Mouse (Mus musculus) liver, embryonic 14.5 days (tissue): ENCODE data around the gene Olfr164. TPM values are rescaled to one million over a fixed set of nuclear protein-coding genes. Genes with fewer than 3 reads are reported as not detected.

Experiments
- ATAC-seq: fragments of 200-750 bp; cut with Nextera tagmentation; 2 replicates; pipeline ENCODE4 v1.8.0; 2017; ENCODE audit warnings: moderate number of reproducible peaks, mild to moderate bottlenecking, moderate library complexity; ENCODE audit not compliant: insufficient read depth
- DNase-seq, 3 experiments: peaks; one replicate each; pipeline ENCODE4 v3.0.0-alpha.2; 2012 to 2013; ENCODE audit warnings: low read depth in 3 of 3, low spot score in 3 of 3
- H3K27ac ChIP-seq: fragments of 300-500 bp; sonication (generic); 2 replicates; pipeline ENCODE4 v1.5.1; 2014; ENCODE audit warnings: moderate library complexity, mild to moderate bottlenecking, control low read depth, inconsistent platforms
- H3K27me3 ChIP-seq: fragments of 300-500 bp; sonication (generic); 2 replicates; pipeline ENCODE4 v1.6.1; 2014; ENCODE audit warnings: mild to moderate bottlenecking, low read length, moderate library complexity; ENCODE audit not compliant: control insufficient read depth, insufficient read depth
- H3K36me3 ChIP-seq: fragments of 300-500 bp; sonication (generic); replicated peaks from 2 replicates; pipeline ENCODE4 v1.6.1; 2014; ENCODE audit warnings: low read depth; ENCODE audit not compliant: control insufficient read depth, insufficient read depth
- H3K4me1 ChIP-seq, 2 experiments: fragments of 200-500 bp in 1 of 2; fragments of 300-500 bp in 1 of 2; sonication (generic) in 1 of 2; replicated peaks; 2 replicates each; pipeline ENCODE4 v1.6.1; 2012 to 2014; ENCODE audit warnings: antibody characterized with exemption in 1 of 2, inconsistent platforms in 1 of 2, low read length in 1 of 2; ENCODE audit not compliant: control insufficient read depth in 2 of 2, insufficient read depth in 2 of 2
- H3K4me2 ChIP-seq: fragments of 300-500 bp; sonication (generic); 2 replicates; pipeline ENCODE4 v1.6.1; 2014; ENCODE audit warnings: low read depth, mild to moderate bottlenecking, control low read depth, moderate library complexity
- H3K4me3 ChIP-seq, 2 experiments: fragments of 200-500 bp in 1 of 2; fragments of 300-500 bp in 1 of 2; sonication (generic) in 1 of 2; 2 replicates each; pipeline ENCODE4 v1.5.1; 2012 to 2014; ENCODE audit warnings: low read depth in 2 of 2, low read length in 2 of 2, mild to moderate bottlenecking in 2 of 2, control low read depth in 1 of 2, inconsistent platforms in 1 of 2, moderate library complexity in 1 of 2; ENCODE audit not compliant: insufficient read depth in 1 of 2
- H3K9ac ChIP-seq: fragments of 300-500 bp; sonication (generic); replicated peaks from 2 replicates; pipeline ENCODE4 v1.6.1; 2014; ENCODE audit warnings: mild to moderate bottlenecking, control low read depth, moderate library complexity
- H3K9me3 ChIP-seq: fragments of 300-500 bp; sonication (generic); 2 replicates; pipeline ENCODE4 v1.6.1; 2016; ENCODE audit warnings: low read length, mixed read lengths; ENCODE audit not compliant: control insufficient read depth
- CTCF ChIP-seq: IDR thresholded peaks from 2 replicates; pipeline ENCODE4 v1.5.1; 2016; ENCODE audit warnings: antibody characterized with exemption, low read depth, control low read depth
- EP300 ChIP-seq: IDR thresholded peaks from 2 replicates; pipeline ENCODE4 v1.6.1; 2016; ENCODE audit warnings: antibody characterized with exemption, low read depth
- WGBS: fragments of 180-500 bp; shearing (Covaris S2); extraction: QIAGEN DNeasy Blood & Tissue Kit; methylation state at CpG from one replicate; pipeline ENCODE4 v1.1.7; 2014; ENCODE audit not compliant: insufficient replicate concordance; 5-methylcytosine and 5-hydroxymethylcytosine counted together
- microRNA-seq: library from miRNA; unstranded; fragments of <30 nt; microRNA quantifications from one replicate; pipeline ENCODE4, GENCODE M21; 2016
- polyA plus RNA-seq, 2 experiments: library from polyadenylated mRNA; depleted of rRNA in 1 of 2; stranded (reverse) in 1 of 2; unstranded in 1 of 2; fragments of >200 nt; fragmentation: Nextera tagmentation in 1 of 2; extraction: Ambion mirVana in 1 of 2; gene quantifications; 2 replicates each; pipeline versions ENCODE4 v1.2.1 to v1.2.3; 2012 to 2014

Gene Olfr164
- polyA plus RNA-seq, 2 experiments: not detected

DNA sequence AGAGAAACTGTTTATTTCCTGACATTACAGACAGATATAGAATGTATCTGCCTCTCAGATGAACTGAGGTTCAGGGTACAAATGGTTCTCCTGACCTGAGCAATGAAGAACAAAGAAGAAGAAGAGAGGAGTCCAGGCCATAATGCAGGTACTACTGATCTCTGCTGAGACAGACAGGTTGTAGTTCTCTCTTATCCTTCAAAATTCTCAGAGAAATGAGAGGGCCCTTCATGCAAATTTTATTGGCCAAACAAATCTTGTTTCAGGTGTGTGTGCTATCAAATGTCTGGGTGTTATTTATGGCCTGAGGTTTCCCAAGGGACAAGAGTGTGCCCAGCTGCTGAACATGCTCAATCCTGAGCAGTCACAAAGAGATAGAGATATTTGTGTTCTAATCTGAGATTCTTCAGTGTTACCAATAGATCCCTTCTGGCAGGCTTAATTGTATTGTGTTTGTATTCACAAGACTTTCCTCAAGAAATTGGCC is 72.3 kb downstream of the Olfr164 start:
- H3K4me3 ChIP-seq: no peak overlapping the region
- H3K36me3 ChIP-seq: no peaks in the 10 kb centered on the region
- H3K9ac ChIP-seq: no peak overlapping the region
- H3K4me1 ChIP-seq: no peaks in the 10 kb centered on the region
- no peak for ATAC-seq
- no peak overlapping the region for H3K27ac ChIP-seq
- DNase-seq: no peak
- TF ChIP-seq EP300: no peak
- no peak for TF ChIP-seq CTCF
- no peaks in the 10 kb centered on the region for H3K27me3 ChIP-seq
- H3K9me3 ChIP-seq: no peaks in the 10 kb centered on the region
- no peak overlapping the region for H3K4me2 ChIP-seq

DNA sequence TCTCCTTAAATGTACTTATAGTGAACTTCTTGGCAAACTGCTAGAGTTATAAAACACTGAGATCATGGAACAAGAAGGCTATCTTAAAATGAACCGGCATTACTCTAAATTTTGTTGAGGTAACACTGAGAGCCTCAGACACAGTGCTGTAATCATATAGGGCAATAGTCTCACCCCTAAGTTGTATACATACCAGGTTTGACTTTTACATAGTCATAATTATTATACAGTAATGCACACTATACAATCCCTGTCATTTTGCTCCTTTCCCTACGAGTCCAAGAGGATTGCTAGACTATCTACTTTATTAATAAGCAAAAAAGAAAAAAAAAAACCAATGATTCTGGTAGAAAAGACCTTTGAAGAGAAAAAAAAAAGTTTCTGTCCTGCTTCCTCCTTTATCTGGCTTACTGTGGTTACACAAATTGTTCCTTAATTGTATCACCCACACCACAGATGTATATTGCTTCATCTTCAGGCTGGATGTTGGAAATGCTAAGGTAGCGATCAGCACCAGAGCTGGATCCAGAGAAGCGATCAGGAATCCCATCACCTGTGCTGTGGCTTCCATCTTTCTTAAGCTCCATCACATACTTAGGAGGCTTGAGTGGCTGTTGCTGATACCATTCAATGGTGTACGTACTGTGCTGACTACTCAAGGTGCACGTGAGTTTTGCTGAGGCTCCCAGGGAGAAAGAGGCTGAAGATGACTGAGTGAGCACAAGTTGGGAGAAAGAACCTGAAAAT is 72.9 kb downstream of the Olfr164 start:
- Histone ChIP-seq H3K27me3 (no peaks in the 10 kb centered on the region), H3K27ac (no peak overlapping the region), H3K9me3 (no peaks in the 10 kb centered on the region), H3K36me3 (no peaks in the 10 kb centered on the region), H3K4me3 (no peak overlapping the region), H3K4me2 (no peak overlapping the region), H3K9ac (no peak overlapping the region), H3K4me1 (no peaks in the 10 kb centered on the region)
- no peak for TF ChIP-seq EP300
- WGBS: 61% methylated on average over 6 of the region's 6 CpGs
- DNase-seq: no peak
- no peak for ATAC-seq

DNA sequence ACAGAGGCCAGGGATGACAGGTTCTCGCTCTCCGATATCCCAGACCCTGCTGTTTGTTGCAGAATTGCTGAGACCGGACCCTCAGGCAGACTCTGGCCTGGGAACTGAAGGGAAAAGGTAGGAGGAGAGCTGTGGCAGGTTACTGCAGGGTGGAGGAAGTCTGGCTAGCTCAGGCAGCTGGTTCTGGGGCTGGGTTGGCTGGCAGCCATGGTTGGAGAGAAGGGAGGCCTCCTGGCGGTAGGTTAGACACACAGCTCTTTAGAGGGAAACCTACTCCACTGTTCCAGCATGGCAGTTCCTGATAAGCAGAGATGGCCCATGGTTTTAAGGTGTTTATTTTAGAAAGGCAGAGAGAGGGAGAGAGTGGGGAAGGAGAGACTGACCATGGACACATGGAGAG is 77.1 kb downstream of the Olfr164 start:
- Histone ChIP-seq H3K36me3 (no peaks in the 10 kb centered on the region), H3K9ac (no peak overlapping the region), H3K4me2 (no peak overlapping the region), H3K27me3 (no peaks in the 10 kb centered on the region), H3K4me3 (no peak overlapping the region), H3K9me3 (no peaks in the 10 kb centered on the region), H3K27ac (no peak overlapping the region), H3K4me1 (no peaks in the 10 kb centered on the region)
- no peak for ATAC-seq
- TF ChIP-seq CTCF: no peak
- TF ChIP-seq EP300: no peak
- no peak for DNase-seq
- WGBS: 65% methylated on average over 4 of the region's 4 CpGs

Small RNA genes within 50 kb of the gene (microRNA-seq; reads per million reads assigned to microRNA genes)
- not detected for gene Gm23612

Other genes starting within 250 kb of the Olfr164 start
- gene Olfr165, start 109.1 kb upstream of the Olfr164 start, polyA plus RNA-seq (2012; rRNA removed): not detected in 2 replicates
- gene Olfr165, start 109.1 kb upstream of the Olfr164 start, polyA plus RNA-seq (2014; fragmentation: Nextera tagmentation; extraction: Ambion mirVana): not detected in 2 replicates
- gene Olfr166, start 169.6 kb upstream of the Olfr164 start, polyA plus RNA-seq (2012; rRNA removed): not detected in 2 replicates
- not detected in 2 replicates for gene Olfr166, start 169.6 kb upstream of the Olfr164 start, polyA plus RNA-seq (2014; fragmentation: Nextera tagmentation; extraction: Ambion mirVana)
- gene Olfr167, start 208.2 kb upstream of the Olfr164 start, polyA plus RNA-seq (2012; rRNA removed): not detected in 2 replicates
- gene Olfr167, start 208.2 kb upstream of the Olfr164 start, polyA plus RNA-seq (2014; fragmentation: Nextera tagmentation; extraction: Ambion mirVana): not detected in 2 replicates
- not detected in 2 replicates for gene Olfr168, start 221.5 kb upstream of the Olfr164 start, polyA plus RNA-seq (2012; rRNA removed)
- not detected in 2 replicates for gene Olfr168, start 221.5 kb upstream of the Olfr164 start, polyA plus RNA-seq (2014; fragmentation: Nextera tagmentation; extraction: Ambion mirVana)